Mouse (Mus musculus) bone marrow, adult 2 months (tissue): ENCODE data around the gene Tomm5. TPM values are rescaled to one million over a fixed set of nuclear protein-coding genes. Genes with fewer than 3 reads are reported as not detected.

Source experiments
- H3K27ac ChIP-seq: fragments of 200-500 bp; 2 replicates; pipeline ENCODE4 v1.5.1; 2012; ENCODE audit warnings: low read depth, mild to moderate bottlenecking, control low read depth, inconsistent platforms, low read length; ENCODE audit not compliant: control insufficient read depth, poor library complexity, insufficient read depth
- H3K4me1 ChIP-seq: fragments of 200-500 bp; 2 replicates; pipeline ENCODE4 v1.6.1; 2011; ENCODE audit warnings: low read length; ENCODE audit not compliant: control insufficient read depth, insufficient read depth
- H3K4me3 ChIP-seq: fragments of 200-500 bp; replicated peaks from 2 replicates; pipeline ENCODE3; 2011; ENCODE audit warnings: mild to moderate bottlenecking, low read depth, low read length, control low read depth; ENCODE audit not compliant: control insufficient read depth
- CTCF ChIP-seq: fragments of 200-500 bp; IDR thresholded peaks from 2 replicates; pipeline ENCODE4 v1.5.1; 2011; ENCODE audit warnings: low read length, control low read depth; ENCODE audit not compliant: control insufficient read depth, insufficient read depth
- POLR2A ChIP-seq: fragments of 200-500 bp; IDR thresholded peaks from 2 replicates; pipeline ENCODE4 v1.6.1; 2011; ENCODE audit warnings: low read depth, mild to moderate bottlenecking, control low read depth, low read length, borderline replicate concordance; ENCODE audit not compliant: control insufficient read depth
- whole genome bisulfite sequencing: fragments of 180-500 bp; shearing (Covaris S2); methylation state at CpG from one replicate; pipeline ENCODE4 v1.1.7; 2018; 5-methylcytosine and 5-hydroxymethylcytosine counted together
- polyA plus RNA-seq: library from polyadenylated mRNA; stranded (reverse); fragments of >200 nt; gene quantifications from 2 replicates; pipeline ENCODE4 v1.2.4, GENCODE M21; 2011; ENCODE audit warnings: low replicate concordance; ENCODE audit not compliant: missing spikeins, insufficient read depth, insufficient read length

The Tomm5 gene
- polyA plus RNA-seq, 1 experiment = 74.4 TPM

DNA sequence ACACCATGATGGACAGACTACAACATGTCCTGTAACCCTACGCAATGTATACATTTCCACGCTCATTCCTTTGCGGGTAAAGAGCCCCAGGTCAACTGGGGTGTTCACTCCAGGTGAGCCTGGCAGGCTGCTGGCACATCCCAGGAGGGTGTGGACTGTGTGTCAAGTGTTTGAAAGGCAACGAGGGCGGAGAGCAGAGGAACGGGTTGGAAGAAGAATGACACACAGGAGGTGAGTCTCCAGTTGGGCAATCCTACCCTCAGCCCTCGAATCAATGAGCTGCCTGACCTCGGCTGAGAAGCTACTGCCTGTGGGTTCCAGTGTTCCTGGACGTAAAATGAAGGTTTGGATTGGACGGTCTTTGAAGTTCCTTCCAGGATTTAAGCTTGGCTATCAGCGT, 13.4 kb upstream of the Tomm5 start:
- Histone ChIP-seq H3K4me3 (no peak overlapping the region), H3K4me1 (no peaks in the 10 kb centered on the region), H3K27ac (no peak overlapping the region)
- no peak for TF ChIP-seq CTCF
- no peak for TF ChIP-seq POLR2A
- 80% methylated on average over 11 of the region's 11 CpGs for WGBS

DNA sequence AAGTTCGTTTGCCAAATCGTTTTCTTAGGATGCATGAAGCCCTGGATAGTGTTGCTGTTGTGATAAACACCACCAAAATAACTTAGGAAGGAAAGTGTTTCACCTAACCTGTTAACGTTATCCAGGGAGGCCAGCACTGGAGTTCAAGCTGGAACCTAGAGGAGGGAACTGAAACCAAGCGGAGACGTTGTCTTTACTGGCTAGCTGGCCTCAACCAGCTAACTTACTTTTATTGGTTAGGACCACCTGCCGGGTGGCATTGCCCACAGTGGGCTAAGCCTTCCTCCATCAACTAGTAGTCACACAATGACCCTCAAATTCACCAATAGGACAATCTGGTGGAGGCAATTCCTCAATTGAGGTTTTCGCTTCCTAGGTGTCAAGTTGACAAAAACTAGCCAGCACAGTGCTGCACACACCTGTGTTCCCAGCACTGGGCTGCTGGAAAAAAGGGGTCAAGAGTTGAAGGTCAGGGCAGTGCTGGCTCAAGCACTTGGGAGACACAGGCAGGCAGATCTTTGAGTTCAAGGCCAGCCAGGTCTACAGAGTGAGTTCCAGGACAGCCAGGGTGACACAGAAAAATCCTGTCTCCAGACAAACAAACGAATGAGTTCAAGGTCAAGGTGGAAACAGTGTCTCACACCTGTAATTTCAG, 669 bp upstream of the Tomm5 start:
- Histone ChIP-seq H3K4me1 (peaks cover 2% of the 10 kb centered on the region), H3K27ac (no peak overlapping the region), H3K4me3 (no peak overlapping the region)
- 39% methylated on average over 8 of the region's 8 CpGs for WGBS
- TF ChIP-seq CTCF = no peak
- TF ChIP-seq POLR2A = no peak

DNA sequence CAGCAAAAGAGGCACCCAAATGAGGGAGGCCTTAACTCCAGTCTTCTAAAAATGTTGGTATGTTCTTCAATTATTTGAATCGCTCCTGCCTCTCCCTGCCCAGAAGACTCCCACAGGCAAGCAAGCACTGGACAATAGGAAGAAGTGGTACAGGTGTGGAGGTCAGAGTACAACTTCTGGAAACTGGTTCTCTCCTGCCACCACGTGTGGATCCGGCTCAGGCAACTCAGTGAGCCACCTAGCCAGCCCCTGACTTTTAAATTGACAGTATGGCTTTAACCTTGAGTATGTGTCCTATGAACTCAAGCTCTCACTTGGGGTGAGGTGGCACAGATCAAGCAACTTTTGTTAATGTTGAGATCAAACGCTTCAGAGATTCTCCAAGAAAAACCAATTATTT, 848 bp downstream of the Tomm5 start:
- 9% methylated on average over 4 of the region's 4 CpGs for WGBS
- H3K4me1 ChIP-seq = peaks cover 2% of the 10 kb centered on the region
- H3K4me3 ChIP-seq = peak overlapping the region; percentile 54
- H3K27ac ChIP-seq = no peak overlapping the region
- TF ChIP-seq CTCF = no peak
- TF ChIP-seq POLR2A = no peak

DNA sequence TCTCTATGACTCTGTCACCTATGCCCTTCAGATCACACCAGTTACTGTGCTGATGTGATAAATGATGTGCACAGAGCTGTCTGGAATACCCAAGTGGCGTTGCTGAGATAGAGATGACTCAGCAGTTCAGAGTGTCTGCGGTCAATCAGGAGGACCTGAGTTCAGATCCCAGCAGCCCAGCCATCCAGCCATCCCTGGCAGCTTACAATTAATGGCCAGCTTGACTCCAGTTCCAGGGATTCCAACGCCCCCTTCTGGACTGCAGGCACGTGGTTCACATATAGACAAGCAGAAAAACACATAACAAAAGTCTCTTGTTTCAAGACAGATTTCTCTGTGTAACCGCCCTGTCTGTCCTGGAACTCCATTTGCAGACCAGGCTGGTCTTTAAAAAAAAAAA, 1.5 kb downstream of the Tomm5 start:
- H3K4me1 ChIP-seq = peaks cover 2% of the 10 kb centered on the region
- H3K4me3 ChIP-seq = no peak overlapping the region
- TF ChIP-seq POLR2A (no peak), CTCF (no peak)
- H3K27ac ChIP-seq = no peak overlapping the region
- 57% methylated on average over 5 of the region's 5 CpGs for WGBS

DNA sequence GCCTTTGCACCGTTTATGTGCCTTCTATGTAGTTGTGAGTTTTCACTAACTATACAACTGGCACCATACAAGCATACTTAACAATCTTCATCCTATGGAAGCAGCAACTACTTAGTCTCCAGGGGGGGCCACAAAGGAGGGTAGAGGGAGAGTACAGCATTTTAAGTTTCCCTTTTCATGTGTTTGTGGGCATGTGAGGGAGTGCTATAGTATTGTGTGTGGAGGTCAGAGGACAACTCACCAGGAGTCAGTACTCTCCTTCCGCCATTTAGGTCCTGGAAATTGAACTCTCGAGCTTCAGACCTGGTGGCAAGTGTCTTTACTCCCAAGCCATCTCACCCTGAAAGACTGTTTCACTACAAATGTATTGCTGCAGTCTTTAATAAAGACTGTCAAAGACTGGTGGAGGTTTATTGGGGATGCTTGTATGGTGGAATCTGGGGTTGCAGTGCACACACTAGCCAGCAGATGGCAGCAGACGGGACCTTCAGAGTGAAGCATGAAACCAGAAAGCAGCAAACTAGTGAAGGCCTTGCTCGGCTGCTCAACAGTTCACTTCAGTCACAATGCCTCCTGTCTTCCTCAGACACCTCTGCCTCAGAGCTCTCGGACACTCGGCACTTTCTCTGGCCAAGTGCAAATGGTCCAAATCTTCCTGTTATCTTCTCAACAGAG, 10.6 kb downstream of the Tomm5 start:
- TF ChIP-seq POLR2A = no peak
- peak; percentile 97 for TF ChIP-seq CTCF
- Histone ChIP-seq H3K4me3 (no peak overlapping the region), H3K4me1 (no peaks in the 10 kb centered on the region), H3K27ac (no peak overlapping the region)
- WGBS = 30% methylated on average over 7 of the region's 7 CpGs

DNA sequence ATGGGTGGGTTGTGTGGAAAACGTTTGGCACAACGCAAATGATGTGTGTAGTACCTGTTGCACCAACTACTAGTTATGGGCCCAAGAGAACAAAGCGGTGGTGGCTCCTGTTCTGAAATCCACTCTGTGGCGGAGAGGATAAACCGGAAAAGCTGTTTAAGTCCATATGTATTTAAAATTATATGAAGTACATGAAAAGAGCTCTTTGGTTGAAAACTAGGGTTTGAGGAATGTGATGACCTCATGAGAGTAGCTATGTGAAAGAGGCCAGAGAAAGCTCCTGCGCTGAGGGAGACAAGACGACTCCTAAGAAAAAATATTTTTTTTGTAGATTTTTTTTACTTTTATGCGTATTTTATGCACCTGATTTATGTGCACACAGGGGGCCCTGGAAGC, 23.0 kb downstream of the Tomm5 start:
- TF ChIP-seq CTCF (no peak), POLR2A (no peak)
- WGBS = 47% methylated on average over 8 of the region's 8 CpGs
- Histone ChIP-seq H3K4me3 (peak overlapping the region; percentile 50), H3K27ac (no peak overlapping the region), H3K4me1 (peaks cover 3% of the 10 kb centered on the region)

DNA sequence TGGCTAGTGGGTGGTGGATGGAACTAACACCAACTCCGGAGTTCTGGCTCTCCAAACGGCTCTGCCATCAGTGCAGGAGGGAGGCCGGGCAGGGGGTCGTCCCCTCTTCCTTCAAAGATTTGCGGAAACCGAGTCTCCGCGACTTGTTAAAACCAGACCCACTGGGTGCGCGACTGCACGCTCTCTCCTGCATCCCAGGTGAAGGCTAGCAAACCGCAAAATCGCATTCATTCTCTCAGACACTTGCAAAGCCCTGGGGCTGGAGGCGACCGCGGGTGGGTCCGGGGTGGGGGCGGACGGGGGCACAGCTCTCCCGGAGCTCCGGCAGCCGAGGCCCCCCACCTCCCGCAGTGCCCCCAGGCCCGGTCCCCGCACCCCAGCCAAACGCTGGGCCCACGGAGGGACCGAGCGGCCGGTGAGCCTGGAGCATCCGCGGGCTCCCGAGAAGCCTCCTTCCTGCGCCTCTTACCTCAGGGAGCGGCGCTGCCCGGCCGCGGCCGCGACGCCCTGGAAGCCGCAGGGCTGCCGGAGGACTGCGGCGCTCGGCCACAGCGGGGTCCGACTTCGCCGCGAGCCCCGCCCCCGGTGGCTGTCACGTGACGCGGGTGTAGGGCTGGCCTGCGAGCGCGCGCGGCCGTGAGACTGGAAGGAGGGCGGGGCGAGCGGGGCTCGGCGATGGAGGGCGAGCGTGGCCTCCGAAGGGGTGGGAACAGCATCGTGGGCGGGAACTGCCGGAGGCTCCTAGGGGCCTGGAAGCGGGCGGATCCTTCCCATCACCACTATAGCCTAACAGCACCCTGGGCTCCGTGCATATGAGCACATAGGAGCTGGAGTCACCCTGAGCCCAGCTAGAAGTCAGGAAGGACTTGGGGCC, 23.7 kb downstream of the Tomm5 start, which contains the start of gene Fbxo10:
TSS of gene Fbxo10 (minus strand) at position 584 of the 874 bp plus-strand sequence.
- H3K27ac ChIP-seq = peak within 1 kb of the TSS; percentile 48; the same call in 1 of the 2 replicates
- peak within 1 kb of the TSS; percentile 65 for H3K4me3 ChIP-seq
- WGBS = under 1% methylated on average over 77 of the region's 77 CpGs
- peaks cover 3% of the 10 kb centered on the region for H3K4me1 ChIP-seq
- peak; percentile 70; the same call in 1 of the 2 replicates for TF ChIP-seq POLR2A
- TF ChIP-seq CTCF = no peak

DNA sequence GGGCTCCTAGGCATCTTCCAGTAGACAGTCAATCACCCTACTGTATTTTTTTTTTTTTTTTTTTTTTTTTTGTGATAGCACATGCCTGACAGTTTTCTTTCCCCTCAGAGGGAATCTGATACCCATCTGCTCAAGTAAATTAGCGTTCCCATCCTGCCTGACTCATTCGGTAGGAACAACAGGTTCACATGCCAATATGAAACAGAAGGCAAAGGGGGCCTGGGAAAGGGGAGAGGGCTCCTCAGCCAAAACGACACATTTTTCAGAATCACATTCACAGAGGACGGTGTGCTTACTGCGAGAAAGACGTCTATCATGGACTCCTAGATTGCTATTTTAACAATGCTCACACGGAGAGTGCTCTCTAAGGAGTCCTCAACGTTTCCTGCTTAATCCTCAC, 24.4 kb downstream of the Tomm5 start:
- Histone ChIP-seq H3K4me3 (peak overlapping the region; percentile 43), H3K4me1 (peaks cover 3% of the 10 kb centered on the region), H3K27ac (no peak overlapping the region)
- 14% methylated on average over 8 of the region's 8 CpGs for WGBS
- TF ChIP-seq POLR2A (no peak), CTCF (no peak)
